Mouse (Mus musculus) layer of hippocampus, postnatal 36 days (tissue): Measurements from ENCODE around the gene Slc35d3. TPM values are rescaled to one million over a fixed set of nuclear protein-coding genes. Genes with fewer than 3 reads are reported as not detected.
A peak's percentile ranks its signal among the peaks of the same experiment; 100 is the strongest.

Source experiments
- DNase-seq, 2 experiments: peaks; one replicate each; pipeline ENCODE4 v3.0.0; 2022
- total RNA-seq, 2 experiments: library from RNA; stranded (reverse); gene quantifications; 2 replicates each; pipeline ENCODE4 v1.2.3; 2021

The Slc35d3 gene
- total RNA-seq, 2 experiments from 2014 or later, result 0.42 to 0.56 TPM

- DNase-seq, result no peak
Observed at GRCm38 (mm10) chr10:19834222-19834621, 17.0 kb downstream of the Slc35d3 start.

GRCm38 (mm10) chr10:19831072-19831849, 20.0 kb downstream of the Slc35d3 start:
- no peak for DNase-seq

GRCm38 (mm10) chr10:19820986-19821385, 30.3 kb downstream of the Slc35d3 start:
- no peak for DNase-seq

- no peak for DNase-seq
Observed at GRCm38 (mm10) chr10:19818723-19819355, 32.4 kb downstream of the Slc35d3 start.

- DNase-seq, result no peak
Observed at GRCm38 (mm10) chr10:19815371-19815770, 35.9 kb downstream of the Slc35d3 start.

GRCm38 (mm10) chr10:19811436-19812172, 39.7 kb downstream of the Slc35d3 start:
- peak; percentile 18 to 26 for DNase-seq

GRCm38 (mm10) chr10:19804763-19805162, 46.5 kb downstream of the Slc35d3 start:
- DNase-seq, result no peak

GRCm38 (mm10) chr10:19802958-19803357, 48.3 kb downstream of the Slc35d3 start:
- no peak for DNase-seq

Other genes with a start within 250 kb of the Slc35d3 start
- not detected for gene Il22ra2, start 229.5 kb downstream of the Slc35d3 start, total RNA-seq
- gene Il20ra, start 138.9 kb downstream of the Slc35d3 start, total RNA-seq, result not detected
- gene Pex7, start 56.2 kb upstream of the Slc35d3 start, total RNA-seq, result 10 to 100 TPM; 21.7 to 22.9 TPM
- gene Map3k5, start 83.0 kb upstream of the Slc35d3 start, total RNA-seq, result 10 to 100 TPM; 29.2 to 31.0 TPM